Mouse (Mus musculus) kidney, adult 2 months (tissue): ENCODE measurements around the gene Gins1.

ENCODE experiments used
- CTCF ChIP-seq: fragments of 200-500 bp; conservative IDR thresholded peaks from 2 replicates; pipeline ENCODE4 v1.5.1; 2011; ENCODE audit warnings: low read depth, mild to moderate bottlenecking, control low read depth, low read length, moderate library complexity, mixed read lengths; ENCODE audit not compliant: insufficient read depth, insufficient read length
- POLR2A ChIP-seq: fragments of 200-500 bp; IDR thresholded peaks from one replicate; pipeline ENCODE4 v1.6.1; 2011; ENCODE audit warnings: low read depth, low read length, control low read depth

GRCm38 (mm10) chr2:150948786-150949185 is 43.6 kb downstream of the Gins1 start:
- TF ChIP-seq CTCF (no peak), POLR2A (no peak)
